Mouse (Mus musculus): ENCODE data around the gene Hspa12b.

Gene Hspa12b

DNA sequence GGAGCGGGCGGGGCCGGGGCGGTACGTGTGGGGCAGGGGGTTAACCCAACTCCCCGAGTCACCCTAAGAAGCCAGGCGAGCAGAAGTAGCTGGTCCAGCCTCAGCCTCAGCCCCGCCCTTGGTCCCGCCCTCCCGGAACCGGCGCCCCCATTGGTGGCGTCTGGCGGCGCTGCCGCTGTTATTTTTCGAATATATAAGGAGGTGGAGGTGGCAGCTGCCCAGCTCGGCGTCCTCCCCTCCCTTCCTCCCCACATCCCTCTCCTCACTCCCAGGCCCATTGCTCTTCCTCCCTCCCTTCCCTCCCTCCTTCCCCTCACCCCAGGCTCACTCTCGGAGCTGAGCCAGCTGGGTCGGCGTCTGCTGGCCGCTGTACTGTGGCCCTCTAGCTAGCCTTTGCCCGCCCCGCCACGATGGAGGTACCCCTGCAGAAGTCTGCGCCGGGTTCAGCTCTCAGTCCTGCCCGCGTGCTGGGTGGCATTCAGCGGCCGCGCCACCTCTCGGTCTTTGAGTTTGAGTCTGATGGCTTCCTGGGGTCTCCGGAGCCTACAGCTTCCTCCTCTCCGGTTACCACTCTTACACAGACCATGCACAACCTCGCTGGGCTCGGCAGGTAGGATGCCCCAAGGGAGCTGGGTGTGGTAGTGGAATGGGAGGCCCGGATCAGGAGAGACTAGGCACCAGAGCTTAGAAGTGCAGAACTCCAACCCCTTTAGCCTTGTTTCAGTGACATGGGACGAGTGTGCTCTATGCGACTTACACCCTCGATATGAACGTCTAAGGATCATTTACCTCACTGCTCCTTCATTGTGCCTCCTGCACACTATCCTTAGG, 59.9 kb downstream of the Hspa12b start, which contains the start of the genes Cdc25b and Spef1:
Gene Cdc25b (plus strand): TSS at position 179 of the 831 bp plus-strand sequence.
Gene Spef1 (minus strand): TSS at position 512 of the 831 bp plus-strand sequence.
- peak; percentile 87 for DNase-seq

DNA sequence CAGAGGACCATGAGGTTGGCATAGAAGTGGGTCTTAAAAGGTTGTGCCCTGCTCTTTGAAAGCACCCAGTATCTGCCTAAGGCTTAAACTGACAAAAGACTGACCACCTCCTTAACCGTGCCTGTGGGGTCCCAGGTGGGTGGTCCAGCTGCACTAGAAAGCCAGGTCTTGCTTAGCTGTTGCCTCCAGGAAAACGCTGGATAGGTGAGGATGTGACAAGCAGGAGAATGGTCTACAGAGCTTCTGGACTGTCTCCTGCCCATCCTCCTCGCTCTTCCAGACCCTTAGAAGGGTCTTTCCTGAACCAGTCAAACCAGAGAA, 60.5 kb downstream of the Hspa12b start:
- no peak for DNase-seq

DNA sequence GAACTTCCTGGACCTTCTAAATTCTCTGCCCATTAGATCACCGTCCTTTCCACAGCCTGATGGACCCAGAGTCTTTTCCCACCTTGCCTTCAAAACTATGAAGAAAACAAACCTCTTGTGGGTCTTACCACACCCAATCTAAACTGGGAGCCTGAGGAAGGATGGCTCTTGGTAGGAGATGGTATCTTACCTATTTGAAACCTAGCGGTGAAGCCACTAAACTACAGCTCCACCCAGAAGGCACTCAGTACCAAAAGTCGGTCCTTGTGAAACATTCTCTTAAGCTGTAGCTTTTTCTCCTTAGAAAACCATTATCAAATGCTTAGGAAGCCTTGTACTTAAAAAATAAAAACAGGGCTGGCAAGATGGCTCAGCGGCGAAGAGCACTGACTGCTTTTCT, 61.2 kb downstream of the Hspa12b start:
- no peak for DNase-seq

DNA sequence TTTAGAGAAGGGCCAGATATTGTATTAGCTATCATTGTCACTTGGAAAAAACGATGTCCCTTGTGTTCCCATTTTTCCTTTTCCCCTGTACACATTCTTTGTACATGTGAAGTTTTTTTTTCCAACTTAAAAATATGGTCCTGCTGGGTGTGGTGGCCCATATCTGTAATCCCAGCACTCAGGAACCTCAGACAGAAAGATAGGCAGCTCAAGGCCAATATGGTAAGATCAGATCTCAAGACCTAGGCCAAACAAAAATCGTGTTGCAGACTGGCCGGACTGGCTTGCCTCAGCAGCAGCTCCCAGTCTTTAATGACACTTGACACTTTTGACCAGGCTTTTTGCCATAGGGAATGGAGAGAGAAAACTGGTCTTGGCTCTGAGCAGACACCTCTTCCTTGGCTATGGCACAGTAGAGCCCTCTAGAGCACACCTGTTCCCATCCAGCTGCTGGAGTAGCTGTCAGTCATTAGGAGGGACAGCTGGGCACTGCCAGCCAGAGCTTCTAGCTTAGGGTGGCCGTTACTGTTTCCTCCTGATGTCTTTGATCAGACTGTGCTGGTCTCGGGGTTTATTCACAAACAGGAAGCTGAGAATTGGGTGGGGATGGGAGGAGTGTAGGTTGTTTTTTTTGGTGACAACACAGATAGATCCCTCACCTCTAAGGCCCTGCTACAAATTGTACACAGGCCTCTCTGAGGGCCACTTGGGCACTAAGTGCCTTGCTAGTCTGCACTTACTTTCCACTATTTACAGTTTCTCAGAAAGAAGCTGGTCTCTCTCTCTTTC, 62.6 kb downstream of the Hspa12b start:
- no peak for DNase-seq

DNA sequence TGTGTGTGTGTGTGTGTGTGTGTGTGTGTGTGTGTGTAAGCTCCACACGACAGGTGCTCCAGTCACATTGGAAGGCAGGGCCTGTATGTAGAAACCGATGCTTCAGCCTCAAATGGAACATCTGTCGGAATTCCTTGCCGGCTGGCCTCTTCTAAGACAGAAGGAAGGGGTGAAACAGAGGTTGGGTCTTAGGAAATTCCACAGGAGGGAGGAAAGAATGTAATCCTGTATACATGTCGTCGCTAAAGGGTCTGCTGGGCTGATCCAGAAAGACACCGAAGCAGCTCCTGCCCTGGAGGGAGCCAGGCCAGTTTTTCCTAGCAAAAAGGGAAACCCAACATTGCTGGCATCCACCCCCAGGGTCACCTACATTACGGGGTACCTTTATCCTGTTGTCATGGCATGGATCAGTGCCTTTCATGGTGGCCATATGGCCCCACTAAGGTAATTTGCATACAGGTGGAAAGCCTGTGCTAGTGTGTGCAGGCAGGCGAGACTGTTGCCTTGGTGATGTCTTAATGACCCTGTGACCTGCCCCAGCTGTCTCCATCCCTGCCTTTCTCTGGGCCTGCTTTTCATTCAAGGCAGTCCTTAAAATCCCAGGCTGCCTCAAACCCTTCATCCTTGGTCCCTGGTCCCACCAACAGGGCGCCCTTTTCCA, 63.4 kb downstream of the Hspa12b start:
- no peak for DNase-seq

DNA sequence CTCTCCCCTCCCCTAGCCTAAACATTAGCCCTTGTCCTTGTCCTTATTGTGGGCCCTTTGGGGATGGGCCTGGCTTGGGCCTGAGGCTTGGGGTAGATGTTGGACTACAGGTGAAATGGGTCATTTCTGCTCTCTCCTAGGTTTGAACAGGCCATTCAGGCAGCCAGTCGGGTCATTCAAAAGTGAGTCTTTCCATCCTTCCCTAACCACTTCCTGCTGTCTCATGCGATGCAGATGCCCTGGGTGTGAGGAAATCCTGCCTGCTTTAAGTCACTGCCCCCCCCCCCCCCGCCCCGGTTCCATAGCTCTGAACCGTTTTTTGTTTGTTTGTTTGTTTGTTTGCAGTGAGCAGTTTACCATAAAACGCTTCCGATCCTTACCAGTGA, 63.9 kb downstream of the Hspa12b start:
- DNase-seq = no peak
